Mouse (Mus musculus): ENCODE data around the gene Thap2. TPM values are rescaled to one million over a fixed set of nuclear protein-coding genes. Genes with fewer than 3 reads are reported as not detected.

Thap2 gene
- total and polyA plus RNA-seq, 3 experiments = 5.8 to 5.9 TPM; not detected in 1

DNA sequence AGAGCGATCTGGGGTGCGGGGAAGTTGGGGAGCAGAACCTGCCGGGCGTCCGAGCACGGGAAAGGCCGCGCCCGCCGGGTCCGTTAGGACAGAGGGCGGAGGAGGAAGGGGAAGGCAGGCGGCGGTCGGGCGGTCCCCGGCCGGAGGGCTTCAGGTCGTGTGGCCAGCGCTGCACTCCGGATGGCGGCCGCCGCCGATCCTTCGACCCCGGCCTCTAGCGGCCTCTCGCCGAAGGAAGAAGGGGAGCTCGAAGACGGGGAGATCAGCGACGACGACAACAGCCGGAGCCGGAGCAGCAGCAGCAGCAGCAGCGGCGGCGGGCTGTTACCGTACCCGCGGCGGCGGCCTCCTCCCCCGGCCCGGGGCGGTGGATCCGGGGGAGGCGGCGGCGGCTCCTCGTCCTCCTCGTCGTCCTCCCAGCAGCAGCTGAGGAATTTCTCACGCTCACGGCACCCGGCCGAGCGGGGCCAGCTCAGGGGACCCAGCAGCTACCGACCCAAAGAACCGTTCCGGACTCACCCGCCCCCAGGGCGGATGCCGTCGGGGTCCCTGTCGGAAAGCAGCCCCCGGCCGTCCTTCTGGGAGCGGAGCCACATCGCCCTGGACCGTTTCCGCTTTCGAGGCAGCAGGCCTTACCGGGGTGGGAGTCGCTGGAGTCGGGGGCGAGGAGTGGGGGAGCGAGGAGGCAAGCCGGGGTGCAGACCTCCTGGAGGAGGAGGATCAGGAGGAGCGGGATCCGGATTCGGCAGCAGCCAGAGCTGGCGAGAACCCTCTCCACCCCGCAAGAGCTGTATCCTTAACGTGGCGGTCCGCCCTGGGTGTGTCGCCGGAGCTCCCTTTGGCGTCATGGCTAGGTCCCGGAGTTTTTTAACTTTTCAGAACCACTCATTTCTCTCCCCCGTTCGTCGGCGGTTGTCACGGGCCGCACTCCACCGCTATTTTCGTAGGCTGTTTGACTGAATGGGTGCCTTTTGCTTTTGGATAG, 1.1 kb upstream of the Thap2 start (continued):
- no peak for TF ChIP-seq MYB (IDR thresholded peaks at IDR 0.05; ENCODE audit: low read depth, low read length)
- TF ChIP-seq CHD2 (IDR thresholded peaks at IDR 0.05; ENCODE audit: low read length) = no peak
- no peak for TF ChIP-seq ZKSCAN1 (IDR thresholded peaks at IDR 0.05; ENCODE audit: low read depth, low read length)
- no peak for TF ChIP-seq SMC3 (IDR thresholded peaks at IDR 0.05; ENCODE audit: low read depth, low read length)
- no peak for TF ChIP-seq POLR2AphosphoS5 (IDR thresholded peaks at IDR 0.05; ENCODE audit: borderline replicate concordance, low read depth, low read length)
- no peak for TF ChIP-seq RCOR1 (IDR thresholded peaks at IDR 0.05; ENCODE audit: low read depth, low read length)
- no peak for TF ChIP-seq TAL1 (IDR thresholded peaks at IDR 0.05; ENCODE audit: low read length)
- no peak for TF ChIP-seq GABPA (IDR thresholded peaks at IDR 0.05; ENCODE audit: low read depth, low read length)
- TF ChIP-seq JUND (IDR thresholded peaks at IDR 0.05; ENCODE audit: low read depth, low read length) = no peak
- no peak for TF ChIP-seq CTCF (IDR thresholded peaks at IDR 0.05 in 2 of 3, conservative IDR thresholded peaks at IDR 0.05 in 1 of 3; ENCODE audit: control insufficient read depth in 1 of 3, insufficient read depth in 1 of 3, low read depth in 2 of 3, low read length in 3 of 3, poor library complexity in 1 of 3, severe bottlenecking in 1 of 3)
- no peak for TF ChIP-seq ETS1 (IDR thresholded peaks at IDR 0.05; ENCODE audit: low read depth, low read length)
- peak; percentile 50; the same call in 1 of the 2 replicates for TF ChIP-seq HCFC1 (IDR thresholded peaks at IDR 0.05; ENCODE audit: low read depth, low read length)

DNA sequence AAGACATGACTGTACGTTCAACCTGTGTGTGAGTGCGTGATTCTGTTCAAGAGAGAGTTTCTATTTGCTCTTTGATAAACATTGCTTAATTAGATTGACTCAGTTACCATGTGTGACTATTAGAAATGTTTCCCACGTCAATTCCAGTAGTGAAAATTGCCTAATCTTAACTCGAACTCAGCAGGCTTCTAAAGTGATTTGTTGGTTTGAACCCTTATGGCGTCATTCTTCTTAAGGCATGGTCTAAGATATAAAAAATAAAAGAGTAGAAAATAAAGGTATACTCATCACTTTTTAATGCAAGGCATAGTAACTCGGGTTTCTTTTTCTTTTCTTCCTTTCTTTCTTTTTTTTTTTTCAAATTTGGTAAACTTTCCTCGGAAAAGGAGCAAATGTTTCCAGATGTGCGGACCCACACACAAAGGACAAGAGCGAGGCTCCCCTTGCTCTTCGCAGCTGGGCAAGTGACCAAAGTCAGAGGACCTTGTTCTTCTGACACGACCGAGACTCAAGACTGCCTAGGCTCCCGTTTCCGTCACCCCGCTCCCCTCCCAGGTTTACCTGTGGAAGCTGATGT, 511 bp downstream of the Thap2 start:
- DNase-seq (ENCODE audit: low read depth, low spot score) = peak; percentile 57
- Histone ChIP-seq H3K4me1 (ENCODE audit: control insufficient read depth in 1 of 2, insufficient read depth in 2 of 2, low read length in 2 of 2) (peaks cover 5 to 16% of the 10 kb centered on the region in 2 experiments), H3K27ac (ENCODE audit: control insufficient read depth, low read depth, low read length) (peak overlapping the region; percentile 94)

More for the DNA sequence above, 511 bp downstream of the Thap2 start:
- no peak for TF ChIP-seq SMC3 (IDR thresholded peaks at IDR 0.05; ENCODE audit: low read depth, low read length)
- no peak for TF ChIP-seq MYC (IDR thresholded peaks at IDR 0.05; ENCODE audit: low read depth, low read length)
- no peak for TF ChIP-seq POLR2AphosphoS2 (IDR thresholded peaks at IDR 0.05; ENCODE audit: low read length)
- TF ChIP-seq MEF2A (IDR thresholded peaks at IDR 0.05; ENCODE audit: extremely low read depth, insufficient replicate concordance, low read depth, low read length, poor library complexity, severe bottlenecking) = no peak
- TF ChIP-seq MAZ (IDR thresholded peaks at IDR 0.05; ENCODE audit: low read depth, low read length) = no peak
- Histone ChIP-seq H3K36me3 (ENCODE audit: control insufficient read depth in 1 of 2, insufficient read depth in 2 of 2, low read length in 2 of 2) (peaks cover 0 to 34% of the 10 kb centered on the region in 2 experiments), H3K79me2 (ENCODE audit: control insufficient read depth, insufficient read depth, low read length, poor library complexity) (peaks cover 52% of the 10 kb centered on the region), H3K27me3 (ENCODE audit: control insufficient read depth in 1 of 2, insufficient read depth in 2 of 2, low read length in 2 of 2) (no peaks in the 10 kb centered on the region), H3K4me3 (ENCODE audit: control insufficient read depth in 1 of 2, insufficient read depth in 1 of 2, low read depth in 2 of 2, low read length in 2 of 2) (peak overlapping the region; percentile 81 to 97), H3K9me3 (replicated peaks; ENCODE audit: insufficient read depth, low read length) (no peaks in the 10 kb centered on the region), H3K9ac (ENCODE audit: control insufficient read depth, low read depth, low read length, poor library complexity, severe bottlenecking) (peak overlapping the region; percentile 97)
